Comparison of ENCODE assay signal across 8 mouse cellular contexts in genomic region chr2:30205629-30206357, GRCm38 (mm10). TPM values are rescaled to one million over a fixed set of nuclear protein-coding genes. Genes with fewer than 3 reads are reported as not detected.
DNase-seq lines count a peak whose midpoint lies in the region; ATAC-seq lines count a peak whose summit lies in the region.

TSS of gene Kyat1 (minus strand) at chr2:30205847.

- peak within 1 kb of the TSS; percentile 65 for H3K4me3 ChIP-seq in hindbrain, embryonic 11.5 days (ENCODE audit: low read depth, low read length)

- ATAC-seq in hindbrain, embryonic 11.5 days (ENCODE audit: low FRiP score), result peak; percentile 95

- H3K27ac ChIP-seq in hindbrain, embryonic 11.5 days (ENCODE audit: low read depth, low read length), result 0 out of 2 replicates have a peak within 1 kb of the TSS, but pooled peaks have one; percentile 37

- no peaks in the 10 kb centered on the region for H3K9me3 ChIP-seq in hindbrain, embryonic 11.5 days (ENCODE audit: control insufficient read depth, low read length)

- H3K4me2 ChIP-seq in hindbrain, embryonic 11.5 days (replicated peaks; ENCODE audit: low read depth, low read length), result peak within 1 kb of the TSS; percentile 82

- 0 out of 2 replicates have a peak, but pooled peaks cover 7% of the 10 kb centered on the region for H3K4me1 ChIP-seq in hindbrain, embryonic 11.5 days (replicated peaks; ENCODE audit: control insufficient read depth, insufficient read depth, low read length)

- peak; percentile 92 for DNase-seq in Muller cell, postnatal 12 days (ENCODE audit: inconsistent ontology term)
- peak; percentile 92 for DNase-seq in cerebellum, adult 9-11 months
- peak; percentile 84 to 95 for DNase-seq in frontal cortex, adult 2 months (ENCODE audit: extremely low spot score in 1 of 2, low spot score in 1 of 2)
- peak; percentile 96 for DNase-seq in hindbrain, embryonic 11.5 days (ENCODE audit: low spot score)
- DNase-seq in layer of hippocampus, postnatal 10 days (ENCODE audit: low spot score in 2 of 2), result peak; percentile 89 to 90
- DNase-seq in lung, postnatal 10 days, result peak; percentile 96
- peak; percentile 87 for DNase-seq in ovary, postnatal 36 days (ENCODE audit: low spot score)
- DNase-seq in thymus, postnatal 25 days, result peak; percentile 92

- under 1% methylated on average over 44 of the region's 44 CpGs for WGBS in hindbrain, embryonic 11.5 days

- H3K27me3 ChIP-seq in hindbrain, embryonic 11.5 days (ENCODE audit: control insufficient read depth, insufficient read depth, low read length), result no peaks in the 10 kb centered on the region

- H3K9ac ChIP-seq in hindbrain, embryonic 11.5 days (ENCODE audit: low read depth, low read length), result peak within 1 kb of the TSS; percentile 35

- H3K36me3 ChIP-seq in hindbrain, embryonic 11.5 days (ENCODE audit: control insufficient read depth, insufficient read depth, low read length), result no peaks in the 10 kb centered on the region

RNA-seq across cellular contexts. Expression of gene Kyat1, which starts in this region (rescaled TPM):
- polyA plus RNA-seq in frontal cortex, adult 2 months (2012; rRNA removed), result 26.8 and 29.8 TPM in 2 replicates
- 9.4 and 10.0 TPM in 2 replicates for polyA plus RNA-seq in hindbrain, embryonic 11.5 days (2014; fragmentation: Nextera tagmentation; extraction: Ambion mirVana)
- total RNA-seq in layer of hippocampus, postnatal 10 days (2021), result 10 to 100 TPM; 16.4 to 17.6 TPM

Comparison
In these comparisons a context has a peak if more than half of its experiments do, and no peak if none do; other contexts are left out.
1. Peak in every context shown above with its lines: DNase-seq, ATAC-seq, H3K4me3 ChIP-seq and H3K27ac ChIP-seq.